In the genomic region with DNA sequence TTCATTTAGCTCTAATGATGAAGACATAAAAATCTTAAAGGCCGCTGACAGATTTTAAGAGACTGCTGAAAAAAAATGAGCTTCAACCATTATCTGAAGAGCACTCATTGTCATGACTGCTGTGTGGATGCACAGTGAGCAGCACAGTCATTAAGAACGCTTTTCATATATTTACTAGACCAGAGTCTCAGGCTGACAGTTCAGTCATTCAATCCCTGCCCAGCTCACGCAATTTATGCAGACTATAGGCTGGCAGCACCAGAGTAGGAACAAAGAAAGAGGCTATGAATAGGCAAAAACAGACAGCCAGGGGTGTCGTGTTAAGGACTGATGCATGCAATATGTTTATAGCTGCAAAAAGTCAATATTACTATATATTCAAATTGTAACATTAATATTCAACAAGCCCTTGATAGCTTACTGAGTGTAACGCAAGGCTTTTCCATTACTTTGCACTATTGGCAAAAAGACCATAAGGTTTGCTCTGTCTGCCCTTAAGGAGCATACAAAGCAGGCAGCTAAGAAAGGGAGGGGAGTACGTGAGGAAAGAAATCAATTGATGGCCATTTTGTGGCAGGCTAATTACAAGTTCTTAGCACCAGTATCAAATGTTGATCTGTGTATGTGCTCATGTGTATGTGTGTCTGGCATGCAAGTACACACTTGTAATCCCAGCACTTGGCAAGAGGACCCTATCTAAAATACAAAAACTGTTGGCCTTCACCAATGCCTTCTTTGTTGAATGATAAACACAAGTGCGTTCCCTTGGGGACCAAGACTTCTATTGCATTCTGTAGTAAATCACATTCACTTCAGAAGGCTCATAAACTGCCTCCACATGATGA, we compare ENCODE assay signal across 13 mouse cellular contexts. TPM values are rescaled to one million over a fixed set of nuclear protein-coding genes. Genes with fewer than 3 reads are reported as not detected.
DNase-seq lines count a peak whose midpoint lies in the region; ATAC-seq and TF ChIP-seq lines count a peak whose summit lies in the region.
"Had no signal": no experiment of that assay in that cellular context is flagged by ENCODE, and none has a peak within 500 bp of the region (broad histone marks: within the 10 kb centered on the region; RNA-seq: fewer than 3 reads in every experiment).

No protein-coding gene starts in this region.

- no peak for TF ChIP-seq EP300 in lung, postnatal 0 days (IDR thresholded peaks at IDR 0.05)

- H3K4me1 ChIP-seq in embryonic facial prominence, embryonic 11.5 days (ENCODE audit: control insufficient read depth, insufficient read depth, low read length) = no peaks in the 10 kb centered on the region
- peaks cover 43% of the 10 kb centered on the region for H3K4me1 ChIP-seq in forebrain, embryonic 15.5 days
- H3K4me1 ChIP-seq in neural tube, embryonic 14.5 days (ENCODE audit: control insufficient read depth, insufficient read depth, low read length) = peaks cover 24% of the 10 kb centered on the region
- H3K4me1 ChIP-seq in lung, postnatal 0 days (ENCODE audit: insufficient read depth, low read depth, low read length) = no peaks in the 10 kb centered on the region; the same call in 1 of the 2 replicates

- no peaks in the 10 kb centered on the region for H3K36me3 ChIP-seq in embryonic facial prominence, embryonic 11.5 days (replicated peaks; ENCODE audit: control insufficient read depth, insufficient read depth, low read depth, low read length)
- H3K36me3 ChIP-seq in forebrain, embryonic 15.5 days = no peaks in the 10 kb centered on the region
- H3K36me3 ChIP-seq in neural tube, embryonic 14.5 days (ENCODE audit: control insufficient read depth, insufficient read depth, low read length) = no peaks in the 10 kb centered on the region
- H3K36me3 ChIP-seq in lung, postnatal 0 days (ENCODE audit: insufficient read depth, low read length) = no peaks in the 10 kb centered on the region
- H3K36me3 ChIP-seq: stomach, embryonic 15.5 days had no signal

- no peak for DNase-seq in embryonic facial prominence, embryonic 11.5 days (ENCODE audit: low spot score)
- DNase-seq in mesoderm, embryonic 11.5 days (ENCODE audit: low read depth, low spot score) = peak; percentile 74
- DNase-seq in lung, postnatal 0 days (ENCODE audit: low spot score) = no peak
- no peak for DNase-seq in cerebellum, postnatal 25 days
- DNase-seq in cerebellum, postnatal 36 days = no peak
- DNase-seq: gastrocnemius, postnatal 36 days; thymus, postnatal 4 days had no signal

- H3K27me3 ChIP-seq in embryonic facial prominence, embryonic 11.5 days (ENCODE audit: control insufficient read depth, insufficient read depth, low read length) = no peaks in the 10 kb centered on the region
- no peaks in the 10 kb centered on the region for H3K27me3 ChIP-seq in forebrain, embryonic 15.5 days
- H3K27me3 ChIP-seq in neural tube, embryonic 14.5 days (ENCODE audit: control insufficient read depth, insufficient read depth, low read length) = no peaks in the 10 kb centered on the region
- H3K27me3 ChIP-seq in lung, postnatal 0 days (replicated peaks; ENCODE audit: insufficient read depth, low read length) = no peaks in the 10 kb centered on the region
- H3K27me3 ChIP-seq: Patski; stomach, embryonic 15.5 days had no signal

- H3K9ac ChIP-seq in embryonic facial prominence, embryonic 11.5 days (replicated peaks; ENCODE audit: low read length) = no peak overlapping the region
- 0 out of 2 replicates have a peak overlapping the region, but pooled peaks have one; percentile 7 for H3K9ac ChIP-seq in forebrain, embryonic 15.5 days (replicated peaks)
- no peak overlapping the region for H3K9ac ChIP-seq in neural tube, embryonic 14.5 days (replicated peaks; ENCODE audit: low read depth, low read length)
- H3K9ac ChIP-seq in lung, postnatal 0 days (replicated peaks; ENCODE audit: low read depth) = no peak overlapping the region
- H3K9ac ChIP-seq: liver, embryonic 14.5 days; stomach, embryonic 15.5 days had no signal

- peak; percentile 81; the same call in 1 of the 2 replicates for ATAC-seq in embryonic facial prominence, embryonic 11.5 days (replicated peaks; ENCODE audit: insufficient number of reproducible peaks, low FRiP score, low TSS enrichment, low read depth)
- peak; percentile 89 for ATAC-seq in forebrain, embryonic 15.5 days (replicated peaks)
- peak; percentile 81 for ATAC-seq in neural tube, embryonic 14.5 days (ENCODE audit: low read depth)
- no peak for ATAC-seq in lung, postnatal 0 days
- ATAC-seq: Patski had no signal

- no peak for TF ChIP-seq CTCF in lung, postnatal 0 days (IDR thresholded peaks at IDR 0.05)

- H3K27ac ChIP-seq in embryonic facial prominence, embryonic 11.5 days (replicated peaks; ENCODE audit: low read depth, low read length) = no peak overlapping the region
- peak overlapping the region; percentile 90 for H3K27ac ChIP-seq in forebrain, embryonic 15.5 days (replicated peaks)
- H3K27ac ChIP-seq in neural tube, embryonic 14.5 days (ENCODE audit: low read depth, low read length) = peak overlapping the region; percentile 73
- no peak overlapping the region for H3K27ac ChIP-seq in lung, postnatal 0 days (ENCODE audit: low read length)
- H3K27ac ChIP-seq: liver, embryonic 14.5 days; macrophage; stomach, embryonic 15.5 days had no signal

- H3K9me3 ChIP-seq in embryonic facial prominence, embryonic 11.5 days (replicated peaks; ENCODE audit: control insufficient read depth, low read length) = no peaks in the 10 kb centered on the region
- H3K9me3 ChIP-seq in forebrain, embryonic 15.5 days = no peaks in the 10 kb centered on the region
- H3K9me3 ChIP-seq in neural tube, embryonic 14.5 days (ENCODE audit: control insufficient read depth, low read length) = no peaks in the 10 kb centered on the region
- no peaks in the 10 kb centered on the region for H3K9me3 ChIP-seq in lung, postnatal 0 days (ENCODE audit: low read length)
- H3K9me3 ChIP-seq: stomach, embryonic 15.5 days had no signal

- H3K4me3 ChIP-seq in embryonic facial prominence, embryonic 11.5 days (ENCODE audit: low read depth, low read length) = no peak overlapping the region
- H3K4me3 ChIP-seq in forebrain, embryonic 15.5 days = no peak overlapping the region
- H3K4me3 ChIP-seq in neural tube, embryonic 14.5 days (ENCODE audit: low read depth, low read length) = no peak overlapping the region
- no peak overlapping the region for H3K4me3 ChIP-seq in lung, postnatal 0 days (ENCODE audit: low read depth, low read length)
- H3K4me3 ChIP-seq: stomach, embryonic 15.5 days had no signal

- WGBS in embryonic facial prominence, embryonic 11.5 days = 75% methylated on average over 7 of the region's 7 CpGs
- WGBS in forebrain, embryonic 15.5 days = 9% methylated on average over 7 of the region's 7 CpGs
- WGBS in neural tube, embryonic 14.5 days = 14% methylated on average over 7 of the region's 7 CpGs
- WGBS in lung, postnatal 0 days = 85% methylated on average over 7 of the region's 7 CpGs

- no peak overlapping the region for H3K4me2 ChIP-seq in embryonic facial prominence, embryonic 11.5 days (ENCODE audit: low read depth, low read length)
- peak overlapping the region; percentile 11; the same call in 1 of the 2 replicates for H3K4me2 ChIP-seq in forebrain, embryonic 15.5 days (replicated peaks)
- H3K4me2 ChIP-seq in neural tube, embryonic 14.5 days (ENCODE audit: low read depth, low read length) = peak overlapping the region; percentile 9; the same call in 1 of the 2 replicates
- no peak overlapping the region for H3K4me2 ChIP-seq in lung, postnatal 0 days (replicated peaks; ENCODE audit: low read depth, low read length)
- H3K4me2 ChIP-seq: stomach, embryonic 15.5 days had no signal

RNA-seq across cellular contexts. Expression of a gene that starts 10.9 kb away (rescaled TPM):
- 32.0 and 35.6 TPM in 2 replicates for polyA plus RNA-seq in embryonic facial prominence, embryonic 11.5 days (2014; fragmentation: Nextera tagmentation; extraction: Ambion mirVana)
- 52.0 and 52.3 TPM in 2 replicates for polyA plus RNA-seq in forebrain, embryonic 15.5 days (2015; fragmentation: Nextera tagmentation; extraction: Ambion mirVana)
- polyA plus RNA-seq in neural tube, embryonic 14.5 days (2014; fragmentation: Nextera tagmentation; extraction: Ambion mirVana) = 31.1 and 42.3 TPM in 2 replicates
- 11.5 and 12.4 TPM in 2 replicates for polyA plus RNA-seq in lung, postnatal 0 days (2015; fragmentation: Nextera tagmentation; extraction: Ambion mirVana)

Comparison
In these comparisons a context has a peak if more than half of its experiments do, and no peak if none do; other contexts are left out.
1. H3K27ac ChIP-seq: peak in forebrain, embryonic 15.5 days (single experiment) and neural tube, embryonic 14.5 days (single experiment); none in embryonic facial prominence, embryonic 11.5 days (single experiment) and lung, postnatal 0 days (single experiment).
2. H3K4me2 ChIP-seq: peak in forebrain, embryonic 15.5 days (single experiment) and neural tube, embryonic 14.5 days (single experiment); none in embryonic facial prominence, embryonic 11.5 days (single experiment) and lung, postnatal 0 days (single experiment).